Mouse (Mus musculus): Measurements from ENCODE around the gene Gle1. TPM values are rescaled to one million over a fixed set of nuclear protein-coding genes. Genes with fewer than 3 reads are reported as not detected.

Gle1 gene
- polyA plus RNA-seq, 1 experiment from 2014 or later: 23.8 TPM

Small RNA genes within 50 kb of the gene (microRNA-seq; reads per million reads assigned to microRNA genes)
- not detected for gene Mir6997

Other genes with a start within 250 kb of the Gle1 start
- 0.22 and 0.30 TPM in 2 replicates for gene Gm13420, start 183.7 kb upstream of the Gle1 start, polyA plus RNA-seq (2015; fragmentation: Nextera tagmentation; extraction: Ambion mirVana)
- not detected in 2 replicates for gene Gm13547, start 176.1 kb upstream of the Gle1 start, polyA plus RNA-seq (2015; fragmentation: Nextera tagmentation; extraction: Ambion mirVana)
- 9.0 and 10.1 TPM in 2 replicates for gene Coq4, start 147.9 kb upstream of the Gle1 start, polyA plus RNA-seq (2015; fragmentation: Nextera tagmentation; extraction: Ambion mirVana)
- 10.2 and 13.1 TPM in 2 replicates for gene Trub2, start 146.9 kb upstream of the Gle1 start, polyA plus RNA-seq (2015; fragmentation: Nextera tagmentation; extraction: Ambion mirVana)
- gene Slc27a4, start 132.8 kb upstream of the Gle1 start, polyA plus RNA-seq (2015; fragmentation: Nextera tagmentation; extraction: Ambion mirVana): 2.7 and 3.3 TPM in 2 replicates
- gene Urm1, start 115.4 kb upstream of the Gle1 start, polyA plus RNA-seq (2015; fragmentation: Nextera tagmentation; extraction: Ambion mirVana): 8.6 and 9.4 TPM in 2 replicates
- 32.8 and 35.6 TPM in 2 replicates for gene Cercam, start 66.3 kb upstream of the Gle1 start, polyA plus RNA-seq (2015; fragmentation: Nextera tagmentation; extraction: Ambion mirVana)
- 32.6 and 32.7 TPM in 2 replicates for gene Odf2, start 46.2 kb upstream of the Gle1 start, polyA plus RNA-seq (2015; fragmentation: Nextera tagmentation; extraction: Ambion mirVana)
- 15.9 and 19.7 TPM in 2 replicates for gene Sptan1, start 30.1 kb downstream of the Gle1 start, polyA plus RNA-seq (2015; fragmentation: Nextera tagmentation; extraction: Ambion mirVana)
- 5.3 and 5.7 TPM in 2 replicates for gene Wdr34, start 113.5 kb downstream of the Gle1 start, polyA plus RNA-seq (2015; fragmentation: Nextera tagmentation; extraction: Ambion mirVana)
- gene Set, start 122.0 kb downstream of the Gle1 start, polyA plus RNA-seq (2015; fragmentation: Nextera tagmentation; extraction: Ambion mirVana): 117 and 130 TPM in 2 replicates
- gene Pkn3, start 142.3 kb downstream of the Gle1 start, polyA plus RNA-seq (2015; fragmentation: Nextera tagmentation; extraction: Ambion mirVana): 2.1 and 2.3 TPM in 2 replicates
- 17.6 and 18.7 TPM in 2 replicates for gene Zdhhc12, start 158.2 kb downstream of the Gle1 start, polyA plus RNA-seq (2015; fragmentation: Nextera tagmentation; extraction: Ambion mirVana)
- gene Zer1, start 189.2 kb downstream of the Gle1 start, polyA plus RNA-seq (2015; fragmentation: Nextera tagmentation; extraction: Ambion mirVana): 2.3 and 2.5 TPM in 2 replicates
- gene Tbc1d13, start 198.3 kb downstream of the Gle1 start, polyA plus RNA-seq (2015; fragmentation: Nextera tagmentation; extraction: Ambion mirVana): 1.7 and 2.3 TPM in 2 replicates
- 16.4 and 19.8 TPM in 2 replicates for gene Endog, start 236.1 kb downstream of the Gle1 start, polyA plus RNA-seq (2015; fragmentation: Nextera tagmentation; extraction: Ambion mirVana)
- 22.5 and 22.8 TPM in 2 replicates for gene Spout1, start 243.0 kb downstream of the Gle1 start, polyA plus RNA-seq (2015; fragmentation: Nextera tagmentation; extraction: Ambion mirVana)

Measured in liver, embryonic 16.5 days (tissue).